Mouse (Mus musculus) cerebellum, postnatal 10 days (tissue): ENCODE data around the gene Tmbim6.

Source experiments
- DNase-seq, 2 experiments: peaks; one replicate each; pipeline ENCODE4 v3.0.0; 2021; ENCODE audit warnings: mixed read lengths in 2 of 2

Tmbim6 gene

GRCm38 (mm10) chr15:99454585-99455279, 62.0 kb downstream of the Tmbim6 start:
- DNase-seq: peak in 1 of 2 experiments; percentile 34

GRCm38 (mm10) chr15:99455415-99455814, 62.7 kb downstream of the Tmbim6 start:
- peak in 1 of 2 experiments; percentile 30 for DNase-seq

GRCm38 (mm10) chr15:99456338-99456962, 63.8 kb downstream of the Tmbim6 start:
- DNase-seq: peak; percentile 78 to 79

GRCm38 (mm10) chr15:99456963-99457605, 64.4 kb downstream of the Tmbim6 start:
- peak; percentile 79 to 84 for DNase-seq

- peak; percentile 96 to 97 for DNase-seq
Measured at GRCm38 (mm10) chr15:99457606-99458401, 65.1 kb downstream of the Tmbim6 start, which contains the start of gene Nckap5l. Gene Nckap5l, minus strand, starts transcription at chr15:99457748.
